Mouse (Mus musculus) small intestine, adult 2 months (tissue): Measurements from ENCODE around the gene Ly86. TPM values are rescaled to one million over a fixed set of nuclear protein-coding genes. Genes with fewer than 3 reads are reported as not detected.

Experiments used
- H3K27ac ChIP-seq: fragments of 200-500 bp; 2 replicates; pipeline ENCODE4 v1.5.1; 2012; ENCODE audit warnings: low read depth, low read length, control low read depth, inconsistent platforms; ENCODE audit not compliant: insufficient read depth
- H3K27me3 ChIP-seq: fragments of 200-500 bp; 2 replicates; pipeline ENCODE4 v1.6.1; 2012; ENCODE audit warnings: mild to moderate bottlenecking, moderate library complexity, low read length, inconsistent platforms; ENCODE audit not compliant: control insufficient read depth, insufficient read depth
- H3K36me3 ChIP-seq: fragments of 200-500 bp; 2 replicates; pipeline ENCODE4 v1.6.1; 2012; ENCODE audit warnings: mild to moderate bottlenecking, low read length, control low read depth, inconsistent platforms; ENCODE audit not compliant: control insufficient read depth, insufficient read depth
- H3K4me1 ChIP-seq: fragments of 200-500 bp; 2 replicates; pipeline ENCODE4 v1.6.1; 2012; ENCODE audit warnings: low read length, inconsistent platforms, mixed read lengths; ENCODE audit not compliant: control insufficient read depth, insufficient read depth, insufficient read length
- H3K4me3 ChIP-seq: fragments of 200-500 bp; 2 replicates; pipeline ENCODE4 v1.5.1; 2012; ENCODE audit warnings: low read depth, mild to moderate bottlenecking, control low read depth, inconsistent platforms, low read length, moderate library complexity
- CTCF ChIP-seq: fragments of 200-500 bp; IDR thresholded peaks from 2 replicates; pipeline ENCODE4 v1.5.1; 2012; ENCODE audit warnings: low read depth, mild to moderate bottlenecking, control low read depth, inconsistent platforms, low read length, moderate library complexity, mixed read lengths; ENCODE audit not compliant: insufficient replicate concordance, insufficient read length; ENCODE audit errors: extremely low read depth
- POLR2A ChIP-seq: fragments of 200-500 bp; IDR thresholded peaks from 2 replicates; pipeline ENCODE4 v1.6.1; 2012; ENCODE audit warnings: low read depth, mild to moderate bottlenecking, control low read depth, inconsistent platforms, low read length, moderate library complexity
- WGBS: fragments of 180-500 bp; shearing (Covaris S2); methylation state at CpG from one replicate; pipeline ENCODE4 v1.1.7; 2018; 5-methylcytosine and 5-hydroxymethylcytosine counted together
- polyA plus RNA-seq: library from polyadenylated mRNA; depleted of rRNA; stranded (reverse); fragments of >200 nt; gene quantifications from 2 replicates; pipeline ENCODE4 v1.2.3, GENCODE M21; 2012

The Ly86 gene
- polyA plus RNA-seq, 1 experiment = 2.3 TPM

GRCm38 (mm10) chr13:37458557-37458956, 113.5 kb downstream of the Ly86 start:
- no peak overlapping the region for H3K4me3 ChIP-seq
- WGBS = 53% methylated on average over 5 of the region's 5 CpGs
- peak overlapping the region; percentile 84 for H3K27ac ChIP-seq
- no peaks in the 10 kb centered on the region for H3K36me3 ChIP-seq
- H3K4me1 ChIP-seq = peaks cover 47% of the 10 kb centered on the region; the same call in 1 of the 2 replicates
- no peaks in the 10 kb centered on the region for H3K27me3 ChIP-seq
- TF ChIP-seq CTCF (no peak), POLR2A (no peak)

GRCm38 (mm10) chr13:37459022-37459421, 114.0 kb downstream of the Ly86 start:
- Histone ChIP-seq H3K4me3 (no peak overlapping the region), H3K27me3 (no peaks in the 10 kb centered on the region), H3K36me3 (no peaks in the 10 kb centered on the region), H3K27ac (peak overlapping the region; percentile 84), H3K4me1 (peaks cover 47% of the 10 kb centered on the region; the same call in 1 of the 2 replicates)
- 51% methylated on average over 10 of the region's 10 CpGs for WGBS
- TF ChIP-seq CTCF (no peak), POLR2A (no peak)

GRCm38 (mm10) chr13:37459957-37460930, 115.2 kb downstream of the Ly86 start:
- Histone ChIP-seq H3K4me1 (peaks cover 47% of the 10 kb centered on the region; the same call in 1 of the 2 replicates), H3K4me3 (no peak overlapping the region), H3K27ac (peak overlapping the region; percentile 84), H3K36me3 (no peaks in the 10 kb centered on the region), H3K27me3 (no peaks in the 10 kb centered on the region)
- TF ChIP-seq POLR2A = no peak
- no peak for TF ChIP-seq CTCF
- WGBS = 24% methylated on average over 28 of the region's 28 CpGs

GRCm38 (mm10) chr13:37462049-37462702, 117.2 kb downstream of the Ly86 start:
- no peak overlapping the region for H3K4me3 ChIP-seq
- TF ChIP-seq CTCF = no peak
- no peak for TF ChIP-seq POLR2A
- 82% methylated on average over 12 of the region's 12 CpGs for WGBS
- H3K36me3 ChIP-seq = no peaks in the 10 kb centered on the region
- peaks cover 39% of the 10 kb centered on the region; the same call in 1 of the 2 replicates for H3K4me1 ChIP-seq
- no peaks in the 10 kb centered on the region for H3K27me3 ChIP-seq
- H3K27ac ChIP-seq = peak overlapping the region; percentile 6; the same call in 1 of the 2 replicates

- Histone ChIP-seq H3K4me3 (no peak overlapping the region), H3K27me3 (no peaks in the 10 kb centered on the region), H3K27ac (peak overlapping the region; percentile 33; the same call in 1 of the 2 replicates), H3K4me1 (peaks cover 28% of the 10 kb centered on the region), H3K36me3 (no peaks in the 10 kb centered on the region)
- TF ChIP-seq POLR2A (no peak), CTCF (no peak)
- 29% methylated on average over 6 of the region's 6 CpGs for WGBS
Observed at GRCm38 (mm10) chr13:37465710-37466109, 120.7 kb downstream of the Ly86 start.

GRCm38 (mm10) chr13:37467795-37468194, 122.8 kb downstream of the Ly86 start:
- Histone ChIP-seq H3K36me3 (no peaks in the 10 kb centered on the region), H3K27me3 (no peaks in the 10 kb centered on the region), H3K4me1 (peaks cover 20% of the 10 kb centered on the region), H3K27ac (peak overlapping the region; percentile 53), H3K4me3 (no peak overlapping the region)
- whole genome bisulfite sequencing = 6% methylated on average over 8 of the region's 8 CpGs
- no peak for TF ChIP-seq POLR2A
- peak; percentile 59; the same call in 1 of the 2 replicates for TF ChIP-seq CTCF
